Mouse (Mus musculus) olfactory bulb, adult 2 months (tissue): ENCODE results near the gene Shank2.

ENCODE experiments used
- CTCF ChIP-seq: fragments of 200-500 bp; IDR thresholded peaks from 2 replicates; pipeline ENCODE4 v1.5.1; 2012; ENCODE audit warnings: low read depth, mild to moderate bottlenecking, low read length, moderate library complexity; ENCODE audit not compliant: insufficient read depth
- POLR2A ChIP-seq: fragments of 200-500 bp; IDR thresholded peaks from 2 replicates; pipeline ENCODE4 v1.6.1; 2012; ENCODE audit warnings: mild to moderate bottlenecking, low read depth, low read length, moderate library complexity; ENCODE audit not compliant: insufficient read depth

- TF ChIP-seq POLR2A (no peak), CTCF (no peak)
Observed at GRCm38 (mm10) chr7:144160646-144161249, 159.0 kb downstream of the Shank2 start.
